Mouse (Mus musculus): ENCODE measurements around the gene Supt6. TPM values are rescaled to one million over a fixed set of nuclear protein-coding genes. Genes with fewer than 3 reads are reported as not detected.

Gene Supt6
- total and polyA plus RNA-seq, 3 experiments, result 39.6 to 93.2 (median 59.8) TPM

DNA sequence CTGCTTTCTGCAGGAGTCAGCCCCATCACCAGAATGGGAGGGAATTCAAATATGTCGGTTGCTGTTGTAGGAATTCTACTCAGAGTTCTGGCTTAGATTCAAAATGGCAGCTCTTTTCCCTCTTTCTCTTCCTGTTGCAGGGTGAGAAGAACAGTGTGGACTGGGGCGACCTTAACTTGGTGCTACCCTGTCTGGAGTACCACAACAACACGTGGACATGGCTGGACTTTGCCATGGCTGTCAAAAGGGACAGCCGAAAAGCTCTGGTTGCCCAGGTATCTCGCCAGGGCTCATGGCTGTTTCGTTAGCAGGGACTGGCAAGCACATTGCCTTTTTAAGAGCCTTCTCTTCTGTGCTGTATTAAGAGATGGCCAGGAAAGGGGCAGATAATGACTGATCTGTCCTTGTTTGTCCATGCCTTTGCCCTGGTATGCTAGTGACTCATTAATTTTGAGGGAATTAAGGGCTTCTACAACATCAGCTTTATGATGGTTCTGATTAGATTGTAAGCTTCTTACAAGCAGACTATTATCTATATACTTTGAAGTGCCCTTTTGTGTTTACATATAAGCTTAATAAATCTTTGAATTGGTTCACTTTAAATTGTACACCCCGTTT is 43.5 kb upstream of the Supt6 start:
- DNase-seq (ENCODE audit: low read depth, low spot score), result no peak

DNA sequence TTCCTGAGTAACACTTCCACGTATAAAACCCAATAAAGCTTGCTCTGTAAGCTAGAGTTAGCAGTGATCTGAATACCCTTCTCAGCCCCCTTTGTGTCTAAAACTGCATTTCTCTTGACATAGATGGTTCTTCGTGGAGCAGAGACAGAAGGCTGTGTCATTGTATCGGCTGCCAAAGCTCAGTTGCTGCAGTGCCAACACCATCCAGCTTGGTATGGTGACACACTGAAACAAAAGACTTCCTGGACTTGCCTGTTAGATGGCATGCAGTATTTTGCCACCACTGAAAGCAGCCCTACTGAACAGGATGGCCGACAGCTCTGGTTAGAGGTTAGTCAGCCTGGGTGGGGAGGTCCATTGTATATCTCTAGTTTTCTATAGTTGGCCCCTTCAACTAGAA is 33.8 kb upstream of the Supt6 start:
- no peaks in the 10 kb centered on the region for H3K79me2 ChIP-seq (ENCODE audit: control insufficient read depth, insufficient read depth, low read length, poor library complexity)
- H3K27me3 ChIP-seq (ENCODE audit: control insufficient read depth in 1 of 2, insufficient read depth in 2 of 2, low read length in 2 of 2), result no peaks in the 10 kb centered on the region
- H3K4me1 ChIP-seq (ENCODE audit: control insufficient read depth in 1 of 2, insufficient read depth in 2 of 2, low read length in 2 of 2), result 0 out of 4 replicates have a peak, but pooled peaks cover 0 to 2% of the 10 kb centered on the region in 2 experiments
- no peak for DNase-seq (ENCODE audit: low read depth, low spot score)
- no peak overlapping the region for H3K27ac ChIP-seq (ENCODE audit: control insufficient read depth, low read depth, low read length)
- no peaks in the 10 kb centered on the region for H3K9me3 ChIP-seq (replicated peaks; ENCODE audit: insufficient read depth, low read length)
- peaks cover 0 to 46% of the 10 kb centered on the region in 2 experiments; a peak in 2 of 4 replicates for H3K36me3 ChIP-seq (ENCODE audit: control insufficient read depth in 1 of 2, insufficient read depth in 2 of 2, low read length in 2 of 2)
- no peak overlapping the region for H3K9ac ChIP-seq (ENCODE audit: control insufficient read depth, low read depth, low read length, poor library complexity, severe bottlenecking)
- H3K4me3 ChIP-seq (ENCODE audit: control insufficient read depth in 1 of 2, insufficient read depth in 1 of 2, low read depth in 2 of 2, low read length in 2 of 2), result no peak overlapping the region
- no peak for TF ChIP-seq MEF2A (IDR thresholded peaks at IDR 0.05; ENCODE audit: extremely low read depth, insufficient replicate concordance, low read depth, low read length, poor library complexity, severe bottlenecking)
- no peak for TF ChIP-seq ZC3H11A (IDR thresholded peaks at IDR 0.05; ENCODE audit: low read depth, low read length)
- no peak for TF ChIP-seq ELF1 (IDR thresholded peaks at IDR 0.05; ENCODE audit: low read depth, low read length)
- no peak for TF ChIP-seq NRF1 (IDR thresholded peaks at IDR 0.05; ENCODE audit: insufficient read depth, low read depth, low read length, poor library complexity, severe bottlenecking)
- no peak for TF ChIP-seq KAT2A (conservative IDR thresholded peaks at IDR 0.05; ENCODE audit: low read depth, low read length)
- no peak for TF ChIP-seq TCF12 (IDR thresholded peaks at IDR 0.05; ENCODE audit: low read depth, low read length)
- no peak for TF ChIP-seq MYB (IDR thresholded peaks at IDR 0.05; ENCODE audit: low read depth, low read length)
- TF ChIP-seq TAL1 (IDR thresholded peaks at IDR 0.05; ENCODE audit: low read length), result no peak
- no peak for TF ChIP-seq ZKSCAN1 (IDR thresholded peaks at IDR 0.05; ENCODE audit: low read depth, low read length)
- no peak for TF ChIP-seq NELFE (IDR thresholded peaks at IDR 0.05; ENCODE audit: low read depth, low read length)
- TF ChIP-seq E2F4 (IDR thresholded peaks at IDR 0.05; ENCODE audit: borderline replicate concordance, low read depth, low read length), result no peak
- TF ChIP-seq MAZ (IDR thresholded peaks at IDR 0.05; ENCODE audit: low read depth, low read length), result no peak
- no peak for TF ChIP-seq EP300 (IDR thresholded peaks at IDR 0.05; ENCODE audit: low read depth in 1 of 2, low read length in 2 of 2)

More for the DNA sequence above, 43.5 kb upstream of the Supt6 start:
- H3K36me3 ChIP-seq (ENCODE audit: control insufficient read depth in 1 of 2, insufficient read depth in 2 of 2, low read length in 2 of 2), result peaks cover 0 to 23% of the 10 kb centered on the region in 2 experiments; a peak in 2 of 4 replicates
- no peak overlapping the region for H3K27ac ChIP-seq (ENCODE audit: control insufficient read depth, low read depth, low read length)
- no peak for TF ChIP-seq ZMIZ1 (IDR thresholded peaks at IDR 0.05; ENCODE audit: low read depth, low read length)
- TF ChIP-seq USF2 (IDR thresholded peaks at IDR 0.05; ENCODE audit: borderline replicate concordance in 1 of 2, insufficient read depth in 1 of 2, low read depth in 1 of 2, low read length in 2 of 2), result no peak
- no peak for TF ChIP-seq POLR2A (IDR thresholded peaks at IDR 0.05; ENCODE audit: control insufficient read depth in 1 of 2, insufficient read depth in 1 of 2, low read depth in 1 of 2, low read length in 2 of 2, poor library complexity in 1 of 2)
- TF ChIP-seq EP300 (IDR thresholded peaks at IDR 0.05; ENCODE audit: low read depth in 1 of 2, low read length in 2 of 2), result no peak
- TF ChIP-seq TAL1 (IDR thresholded peaks at IDR 0.05; ENCODE audit: low read length), result no peak
- no peak for TF ChIP-seq BHLHE40 (IDR thresholded peaks at IDR 0.05; ENCODE audit: borderline replicate concordance, low read depth, low read length)
- no peak for TF ChIP-seq GABPA (IDR thresholded peaks at IDR 0.05; ENCODE audit: low read depth, low read length)
- H3K4me3 ChIP-seq (ENCODE audit: control insufficient read depth in 1 of 2, insufficient read depth in 1 of 2, low read depth in 2 of 2, low read length in 2 of 2), result no peak overlapping the region
- H3K79me2 ChIP-seq (ENCODE audit: control insufficient read depth, insufficient read depth, low read length, poor library complexity), result no peaks in the 10 kb centered on the region
- no peaks in the 10 kb centered on the region for H3K9me3 ChIP-seq (replicated peaks; ENCODE audit: insufficient read depth, low read length)
- H3K9ac ChIP-seq (ENCODE audit: control insufficient read depth, low read depth, low read length, poor library complexity, severe bottlenecking), result no peak overlapping the region
- H3K4me1 ChIP-seq (ENCODE audit: control insufficient read depth in 1 of 2, insufficient read depth in 2 of 2, low read length in 2 of 2), result no peaks in the 10 kb centered on the region
- H3K27me3 ChIP-seq (ENCODE audit: control insufficient read depth in 1 of 2, insufficient read depth in 2 of 2, low read length in 2 of 2), result no peaks in the 10 kb centered on the region
